Mouse (Mus musculus): Measurements from ENCODE around the gene Qrfpr.

The Qrfpr gene

GRCm38 (mm10) chr3:36221743-36222682 lies at the start of gene Qrfpr:
Gene Qrfpr (minus strand): TSS chr3:36222313.
- DNase-seq: no peak

GRCm38 (mm10) chr3:36263873-36264272 lies 41.8 kb upstream of the Qrfpr start:
- no peak for DNase-seq

- no peak for DNase-seq
These were observed 41.2 kb upstream of the Qrfpr start for GRCm38 (mm10) chr3:36263265-36263664.

GRCm38 (mm10) chr3:36250585-36250984 lies 28.5 kb upstream of the Qrfpr start:
- no peak for DNase-seq

GRCm38 (mm10) chr3:36248446-36248845 lies 26.3 kb upstream of the Qrfpr start:
- DNase-seq: no peak

GRCm38 (mm10) chr3:36229941-36230340 lies 7.8 kb upstream of the Qrfpr start:
- no peak for DNase-seq

GRCm38 (mm10) chr3:36227246-36227645 lies 5.1 kb upstream of the Qrfpr start:
- no peak for DNase-seq

- DNase-seq: no peak
These were observed 1.2 kb upstream of the Qrfpr start for GRCm38 (mm10) chr3:36223361-36223760.

- DNase-seq: no peak
These were observed 9.4 kb downstream of the Qrfpr start for GRCm38 (mm10) chr3:36212758-36213157.

GRCm38 (mm10) chr3:36210939-36211338 lies 11.2 kb downstream of the Qrfpr start:
- DNase-seq: no peak

- DNase-seq: no peak
These were observed 12.1 kb downstream of the Qrfpr start for GRCm38 (mm10) chr3:36209776-36210555.

- no peak for DNase-seq
These were observed 14.4 kb downstream of the Qrfpr start for GRCm38 (mm10) chr3:36207520-36208264.

- DNase-seq: no peak
These were observed 19.2 kb downstream of the Qrfpr start for GRCm38 (mm10) chr3:36202932-36203331.

- no peak for DNase-seq
These were observed 21.0 kb downstream of the Qrfpr start for GRCm38 (mm10) chr3:36201098-36201497.

GRCm38 (mm10) chr3:36189243-36189642 lies 32.9 kb downstream of the Qrfpr start:
- no peak for DNase-seq

GRCm38 (mm10) chr3:36186510-36186909 lies 35.6 kb downstream of the Qrfpr start:
- DNase-seq: no peak

- DNase-seq: no peak
These were observed 40.6 kb downstream of the Qrfpr start for GRCm38 (mm10) chr3:36181519-36181918.

- DNase-seq: no peak
These were observed 48.4 kb downstream of the Qrfpr start for GRCm38 (mm10) chr3:36173761-36174160.

GRCm38 (mm10) chr3:36171348-36171747 lies 50.8 kb downstream of the Qrfpr start:
- DNase-seq: no peak

GRCm38 (mm10) chr3:36170670-36171210 lies 51.4 kb downstream of the Qrfpr start:
- no peak for DNase-seq

- no peak for DNase-seq
These were observed 66.8 kb downstream of the Qrfpr start for GRCm38 (mm10) chr3:36155268-36155667.

GRCm38 (mm10) chr3:36150934-36151686 lies 71.0 kb downstream of the Qrfpr start, which contains the start of gene D3Ertd254e:
Gene D3Ertd254e (plus strand): TSS chr3:36151017.
- peak; percentile 84 for DNase-seq

Data from thymus, postnatal 25 days (tissue).